Mouse (Mus musculus) CH12.LX (cell line): ENCODE measurements around the gene Hspa12a. TPM values are rescaled to one million over a fixed set of nuclear protein-coding genes. Genes with fewer than 3 reads are reported as not detected.

Source experiments
- DNase-seq: peaks from one replicate; pipeline ENCODE4 v3.0.0-alpha.2; 2013; ENCODE audit errors: extremely low read depth
- H3K27ac ChIP-seq: 2 replicates; pipeline ENCODE4 v1.5.1; 2012; ENCODE audit warnings: low read depth, mild to moderate bottlenecking, control low read depth, moderate library complexity; ENCODE audit not compliant: insufficient read depth
- H3K27me3 ChIP-seq: replicated peaks from 2 replicates; pipeline ENCODE3; 2012; ENCODE audit warnings: inconsistent platforms
- H3K36me3 ChIP-seq, 2 experiments: replicated peaks in 1 of 2; 2 replicates each; pipeline versions ENCODE3 to v1.6.1; 2012; ENCODE audit warnings: inconsistent platforms in 1 of 2, low read length in 1 of 2, mild to moderate bottlenecking in 1 of 2, mixed read lengths in 1 of 2, moderate library complexity in 1 of 2; ENCODE audit not compliant: control insufficient read depth in 1 of 2, insufficient read depth in 1 of 2
- H3K4me1 ChIP-seq, 2 experiments: 2 replicates each; pipeline ENCODE4 v1.6.1; 2012; ENCODE audit warnings: inconsistent platforms in 1 of 2, moderate library complexity in 1 of 2; ENCODE audit not compliant: insufficient read depth in 2 of 2, control insufficient read depth in 1 of 2
- H3K4me2 ChIP-seq: 2 replicates; pipeline ENCODE4 v1.6.1; 2012; ENCODE audit warnings: low read depth, mild to moderate bottlenecking, control low read depth; ENCODE audit not compliant: poor library complexity, insufficient read depth, severe bottlenecking
- H3K4me3 ChIP-seq, 3 experiments: fragments of 150-350 bp in 1 of 3; sonication (generic) in 1 of 3; replicated peaks in 1 of 3; 2 replicates each; pipeline versions ENCODE3 to v1.5.1; 2011 to 2012; ENCODE audit warnings: low read depth in 2 of 3, low read length in 2 of 3, mild to moderate bottlenecking in 2 of 3, moderate library complexity in 2 of 3, control low read depth in 1 of 3, improper control_type of control experiment in 1 of 3, inconsistent platforms in 1 of 3, mixed read lengths in 1 of 3; ENCODE audit not compliant: poor library complexity in 1 of 3
- H3K79me2 ChIP-seq: replicated peaks from 2 replicates; pipeline ENCODE4 v1.6.1; 2012; ENCODE audit warnings: mild to moderate bottlenecking, moderate library complexity; ENCODE audit not compliant: control insufficient read depth, poor library complexity, insufficient read depth, severe bottlenecking; ENCODE audit errors: extremely low read depth
- H3K9ac ChIP-seq: 2 replicates; pipeline ENCODE4 v1.6.1; 2012; ENCODE audit warnings: low read depth, mild to moderate bottlenecking, control low read depth, moderate library complexity; ENCODE audit not compliant: insufficient read depth
- H3K9me3 ChIP-seq: replicated peaks from 2 replicates; pipeline ENCODE3; 2012; ENCODE audit warnings: low read length, inconsistent platforms, mixed read lengths
- BHLHE40 ChIP-seq: IDR thresholded peaks from 2 replicates; pipeline ENCODE4 v1.6.1; 2011; ENCODE audit warnings: mild to moderate bottlenecking, low read depth, low read length, improper control_type of control experiment
- CHD1 ChIP-seq: IDR thresholded peaks from 2 replicates; pipeline ENCODE4 v1.6.1; 2012; ENCODE audit warnings: low read depth, low read length, improper control_type of control experiment, inconsistent platforms
- CTCF ChIP-seq, 2 experiments: IDR thresholded peaks in 1 of 2; conservative IDR thresholded peaks in 1 of 2; 2 replicates each; pipeline ENCODE4 v1.5.1; 2011 to 2012; ENCODE audit warnings: low read depth in 2 of 2, low read length in 2 of 2, improper control_type of control experiment in 1 of 2, inconsistent platforms in 1 of 2, mild to moderate bottlenecking in 1 of 2, moderate library complexity in 1 of 2
- ELF1 ChIP-seq: IDR thresholded peaks from 2 replicates; pipeline ENCODE4 v1.6.1; 2014; ENCODE audit warnings: low read depth, mild to moderate bottlenecking, inconsistent platforms, low read length, improper control_type of control experiment
- GABPA ChIP-seq: IDR thresholded peaks from 2 replicates; pipeline ENCODE4 v1.6.1; 2012; ENCODE audit warnings: low read depth, low read length, improper control_type of control experiment, inconsistent platforms; ENCODE audit not compliant: insufficient replicate concordance
- HCFC1 ChIP-seq: IDR thresholded peaks from 2 replicates; pipeline ENCODE4 v1.6.1; 2012; ENCODE audit warnings: low read depth, mild to moderate bottlenecking, inconsistent platforms, low read length, improper control_type of control experiment
- IRF4 ChIP-seq: IDR thresholded peaks from 2 replicates; pipeline ENCODE4 v1.6.1; 2014; ENCODE audit warnings: low read depth, mild to moderate bottlenecking, inconsistent platforms, low read length, improper control_type of control experiment
- JUN ChIP-seq: IDR thresholded peaks from 2 replicates; pipeline ENCODE4 v1.6.1; 2011; ENCODE audit warnings: low read depth, mild to moderate bottlenecking, low read length, improper control_type of control experiment, moderate library complexity; ENCODE audit not compliant: insufficient read depth
- JUND ChIP-seq: conservative IDR thresholded peaks from 2 replicates; pipeline ENCODE4 v1.6.1; 2011; ENCODE audit warnings: low read depth, low read length, improper control_type of control experiment
- KAT2A ChIP-seq: IDR thresholded peaks from 2 replicates; pipeline ENCODE4 v1.6.1; 2012; ENCODE audit warnings: low read length, improper control_type of control experiment, inconsistent platforms; ENCODE audit not compliant: insufficient replicate concordance
- MAX ChIP-seq: IDR thresholded peaks from 2 replicates; pipeline ENCODE4 v1.6.1; 2011; ENCODE audit warnings: low read length, improper control_type of control experiment
- MAZ ChIP-seq: IDR thresholded peaks from 2 replicates; pipeline ENCODE4 v1.6.1; 2012; ENCODE audit warnings: low read depth, mild to moderate bottlenecking, inconsistent platforms, low read length, improper control_type of control experiment, moderate library complexity
- MEF2A ChIP-seq: IDR thresholded peaks from 2 replicates; pipeline ENCODE4 v1.6.1; 2014; ENCODE audit warnings: low read depth, mild to moderate bottlenecking, inconsistent platforms, low read length, improper control_type of control experiment, borderline replicate concordance
- MXI1 ChIP-seq: IDR thresholded peaks from 2 replicates; pipeline ENCODE4 v1.6.1; 2011; ENCODE audit warnings: mild to moderate bottlenecking, low read depth, low read length, improper control_type of control experiment
- MYC ChIP-seq: IDR thresholded peaks from 2 replicates; pipeline ENCODE4 v1.6.1; 2011; ENCODE audit warnings: low read depth, mild to moderate bottlenecking, improper control_type of control experiment, low read length
- POLR2A ChIP-seq: IDR thresholded peaks from 2 replicates; pipeline ENCODE4 v1.6.1; 2011; ENCODE audit warnings: low read depth, mild to moderate bottlenecking, improper control_type of control experiment, low read length
- POLR2AphosphoS2 ChIP-seq: IDR thresholded peaks from 2 replicates; pipeline ENCODE4 v1.6.1; 2011; ENCODE audit warnings: low read depth, low read length, improper control_type of control experiment
- RAD21 ChIP-seq: IDR thresholded peaks from 2 replicates; pipeline ENCODE4 v1.6.1; 2011; ENCODE audit warnings: low read depth, mild to moderate bottlenecking, low read length, improper control_type of control experiment, moderate library complexity
- SIN3A ChIP-seq: IDR thresholded peaks from 2 replicates; pipeline ENCODE4 v1.6.1; 2012; ENCODE audit warnings: low read length, improper control_type of control experiment, inconsistent platforms
- SMC3 ChIP-seq: IDR thresholded peaks from 2 replicates; pipeline ENCODE4 v1.6.1; 2011; ENCODE audit warnings: low read depth, low read length, improper control_type of control experiment
- TBP ChIP-seq: conservative IDR thresholded peaks from 2 replicates; pipeline ENCODE4 v1.6.1; 2011; ENCODE audit warnings: low read depth, low read length, improper control_type of control experiment
- TCF12 ChIP-seq: IDR thresholded peaks from 2 replicates; pipeline ENCODE4 v1.6.1; 2014; ENCODE audit warnings: low read depth, mild to moderate bottlenecking, inconsistent platforms, low read length, improper control_type of control experiment
- UBTF ChIP-seq: IDR thresholded peaks from 2 replicates; pipeline ENCODE4 v1.6.1; 2012; ENCODE audit warnings: low read depth, mild to moderate bottlenecking, inconsistent platforms, low read length, improper control_type of control experiment, moderate library complexity
- USF1 ChIP-seq: IDR thresholded peaks from 2 replicates; pipeline ENCODE4 v1.6.1; 2014; ENCODE audit warnings: low read depth, mild to moderate bottlenecking, inconsistent platforms, low read length, improper control_type of control experiment
- USF2 ChIP-seq: conservative IDR thresholded peaks from 2 replicates; pipeline ENCODE4 v1.6.1; 2011; ENCODE audit warnings: low read depth, low read length, improper control_type of control experiment
- ZC3H11A ChIP-seq: IDR thresholded peaks from 2 replicates; pipeline ENCODE4 v1.6.1; 2012; ENCODE audit warnings: low read depth, mild to moderate bottlenecking, inconsistent platforms, low read length, improper control_type of control experiment
- dilution Hi-C: fragments of 300-500 bp; cut with MboI; formaldehyde crosslinking; loops from 2 replicates; pipeline ENCODE4 v1.14.3; 2020; ENCODE audit warnings: low sequenced_read_pairs; ENCODE audit not compliant: extremely low pct_unique_long_range_greater_than_20kb, extremely low pct_ligation_motif_present
- in situ Hi-C: fragments of 300-500 bp; cut with MboI; formaldehyde crosslinking; loops from 3 replicates; pipeline ENCODE4 v1.14.3; 2019; ENCODE audit warnings: low sequenced_read_pairs, low pct_ligation_motif_present, low pct_unique_long_range_greater_than_20kb, mixed read lengths
- polyA plus RNA-seq: library from polyadenylated mRNA; unstranded; fragments of >175 nt; gene quantifications from 2 replicates; pipeline ENCODE4 v1.2.1, GENCODE M21; 2012; ENCODE audit warnings: low read depth; ENCODE audit not compliant: insufficient read length
- total RNA-seq, 2 experiments: library from RNA; depleted of rRNA; stranded (reverse); fragments of 300-350 nt in 1 of 2; fragments of >200 nt in 1 of 2; gene quantifications; 2 replicates each; pipeline ENCODE4 v1.2.3; 2012 to 2014

Hspa12a gene
- total and polyA plus RNA-seq, 3 experiments: 1.4 to 1.9 (median 1.4) TPM

DNA sequence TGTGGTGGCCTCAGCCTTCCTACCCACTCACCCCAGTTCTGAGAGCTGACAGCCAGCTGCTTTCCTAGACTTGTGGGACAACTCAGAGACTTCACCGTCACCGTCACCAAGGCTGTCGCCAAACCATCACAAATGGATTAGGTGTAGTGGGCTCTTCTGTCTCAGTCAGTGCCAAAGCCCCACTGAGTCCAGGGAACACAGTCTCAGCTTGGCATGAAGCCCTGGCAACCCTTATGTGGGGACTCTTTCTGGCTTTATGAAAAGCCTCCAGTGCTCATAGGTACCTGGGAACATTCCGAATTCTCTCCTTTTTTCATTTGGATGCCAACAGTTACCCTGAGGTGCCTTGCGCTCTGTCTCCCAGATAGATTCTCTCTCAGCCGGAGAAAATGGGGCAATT lies 30.2 kb downstream of the Hspa12a start:
- no peaks in the 10 kb centered on the region for H3K27me3 ChIP-seq
- in situ Hi-C loops (loop anchor here (5.0 kb wide), 2 partner anchors 169 to 294 kb away; no protein-coding TSS in a partner anchor), dilution Hi-C loops (no loop called here)
- H3K9me3 ChIP-seq: no peaks in the 10 kb centered on the region
- no peak overlapping the region for H3K27ac ChIP-seq
- DNase-seq: no peak
- no peak for TF ChIP-seq SIN3A
- no peak for TF ChIP-seq ZC3H11A
- no peak for TF ChIP-seq SMC3
- TF ChIP-seq POLR2A: no peak
- no peak for TF ChIP-seq TBP
- H3K36me3 ChIP-seq: no peaks in the 10 kb centered on the region
- H3K9ac ChIP-seq: no peak overlapping the region
- no peaks in the 10 kb centered on the region for H3K79me2 ChIP-seq
- H3K4me1 ChIP-seq: peaks cover 2 to 17% of the 10 kb centered on the region in 2 experiments; a peak in 3 of 4 replicates
- H3K4me3 ChIP-seq: no peak overlapping the region
- H3K4me2 ChIP-seq: no peak overlapping the region

- H3K27me3 ChIP-seq: no peaks in the 10 kb centered on the region
- peak overlapping the region; percentile 48 for H3K9ac ChIP-seq
- dilution Hi-C loops (no loop called here), in situ Hi-C loops (loop anchor here (5.0 kb wide), 2 partner anchors 171 to 296 kb away; no protein-coding TSS in a partner anchor)
- peaks cover 3 to 29% of the 10 kb centered on the region in 2 experiments; a peak in 3 of 4 replicates for H3K4me1 ChIP-seq
- H3K27ac ChIP-seq: peak overlapping the region; percentile 48
- no peaks in the 10 kb centered on the region for H3K79me2 ChIP-seq
- H3K4me3 ChIP-seq: peak overlapping the region; percentile 42 to 60 (median 45)
- TF ChIP-seq ZC3H11A (peak; percentile 93), MEF2A (peak; percentile 28; the same call in 1 of the 2 replicates), BHLHE40 (0 out of 2 replicates have a peak, but pooled peaks have one; percentile 30), CTCF (conservative IDR thresholded peaks at IDR 0.05 in 1 of 2, IDR thresholded peaks at IDR 0.05 in 1 of 2; ENCODE audit: low read depth in 2 of 2, low read length in 2 of 2) (peak; percentile 81 to 95), UBTF (no peak), USF1 (no peak), SMC3 (peak; percentile 97), RAD21 (peak; percentile 90)
- DNase-seq: peak; percentile 80
- no peaks in the 10 kb centered on the region for H3K9me3 ChIP-seq
- peak overlapping the region; percentile 48 for H3K4me2 ChIP-seq
- H3K36me3 ChIP-seq: no peaks in the 10 kb centered on the region
Observed at GRCm38 (mm10) chr19:58911386-58911785, 32.1 kb downstream of the Hspa12a start.

- H3K79me2 ChIP-seq: no peaks in the 10 kb centered on the region
- peak overlapping the region; percentile 48 for H3K27ac ChIP-seq
- H3K27me3 ChIP-seq: no peaks in the 10 kb centered on the region
- dilution Hi-C loops: no loop called here
- in situ Hi-C loops: loop anchor here (5.0 kb wide), 2 partner anchors 171 to 296 kb away; no protein-coding TSS in a partner anchor
- H3K4me2 ChIP-seq: peak overlapping the region; percentile 48
- H3K4me1 ChIP-seq: peaks cover 3 to 33% of the 10 kb centered on the region in 2 experiments; a peak in 3 of 4 replicates
- H3K4me3 ChIP-seq: peak overlapping the region; percentile 42 to 60 (median 45)
- peak overlapping the region; percentile 48 for H3K9ac ChIP-seq
- H3K9me3 ChIP-seq: no peaks in the 10 kb centered on the region
- no peaks in the 10 kb centered on the region for H3K36me3 ChIP-seq
- DNase-seq: peak; percentile 79
- no peak for TF ChIP-seq UBTF
- TF ChIP-seq KAT2A: no peak
- no peak for TF ChIP-seq HCFC1
- TF ChIP-seq MYC: no peak
- TF ChIP-seq USF1: no peak
- TF ChIP-seq ELF1: no peak
- no peak for TF ChIP-seq TCF12
- no peak for TF ChIP-seq IRF4
- TF ChIP-seq MEF2A: no peak
- no peak for TF ChIP-seq MXI1
- TF ChIP-seq GABPA: no peak
- TF ChIP-seq JUN: no peak
- TF ChIP-seq CHD1: no peak
- TF ChIP-seq JUND: no peak
- TF ChIP-seq POLR2AphosphoS2: no peak
- TF ChIP-seq USF2: no peak
- no peak for TF ChIP-seq MAX
- TF ChIP-seq MAZ: peak; percentile 68; the same call in 1 of the 2 replicates
Observed at GRCm38 (mm10) chr19:58910941-58911368, 32.5 kb downstream of the Hspa12a start.
